Mouse (Mus musculus) hindbrain, postnatal 0 days (tissue): ENCODE measurements around the gene Pms2. TPM values are rescaled to one million over a fixed set of nuclear protein-coding genes. Genes with fewer than 3 reads are reported as not detected.

ENCODE experiments used
- ATAC-seq: fragments of 200-750 bp; cut with Nextera tagmentation; 2 replicates; pipeline ENCODE4 v1.8.0; 2017; ENCODE audit warnings: mild to moderate bottlenecking, moderate TSS enrichment, moderate library complexity
- DNase-seq: peaks from one replicate; pipeline ENCODE4 v3.0.0-alpha.2; 2015; ENCODE audit warnings: low spot score
- H3K27ac ChIP-seq: fragments of 300-500 bp; sonication (generic); 2 replicates; pipeline ENCODE4 v1.5.1; 2014; ENCODE audit warnings: mild to moderate bottlenecking
- H3K27me3 ChIP-seq: fragments of 300-500 bp; sonication (generic); 2 replicates; pipeline ENCODE4 v1.6.1; 2014; ENCODE audit warnings: low read length, mixed read lengths; ENCODE audit not compliant: insufficient read depth
- H3K36me3 ChIP-seq: fragments of 300-500 bp; sonication (generic); 2 replicates; pipeline ENCODE4 v1.6.1; 2014; ENCODE audit warnings: low read length, mixed read lengths; ENCODE audit not compliant: insufficient read depth
- H3K4me1 ChIP-seq: fragments of 300-500 bp; sonication (generic); 2 replicates; pipeline ENCODE4 v1.6.1; 2014; ENCODE audit warnings: antibody characterized with exemption, low read length, mixed read lengths; ENCODE audit not compliant: insufficient read depth
- H3K4me2 ChIP-seq: fragments of 300-500 bp; sonication (generic); 2 replicates; pipeline ENCODE4 v1.6.1; 2014; ENCODE audit warnings: low read depth, mild to moderate bottlenecking, low read length, moderate library complexity, mixed read lengths
- H3K4me3 ChIP-seq: fragments of 300-500 bp; sonication (generic); 2 replicates; pipeline ENCODE4 v1.5.1; 2014; ENCODE audit warnings: low read length
- H3K9ac ChIP-seq: fragments of 300-500 bp; sonication (generic); replicated peaks from 2 replicates; pipeline ENCODE4 v1.6.1; 2014; ENCODE audit warnings: mild to moderate bottlenecking, low read length, moderate library complexity, mixed read lengths
- H3K9me3 ChIP-seq: fragments of 300-500 bp; sonication (generic); 2 replicates; pipeline ENCODE4 v1.6.1; 2016; ENCODE audit warnings: low read length, mixed read lengths
- CTCF ChIP-seq: IDR thresholded peaks from 2 replicates; pipeline ENCODE4 v1.5.1; 2016; ENCODE audit warnings: antibody characterized with exemption, control low read depth, low read depth
- WGBS: fragments of 180-500 bp; shearing (Covaris S2); extraction: QIAGEN DNeasy Blood & Tissue Kit; methylation state at CpG from one replicate; pipeline ENCODE4 v1.1.7; 2014; 5-methylcytosine and 5-hydroxymethylcytosine counted together
- polyA plus RNA-seq: library from polyadenylated mRNA; unstranded; fragments of >200 nt; fragmentation: Nextera tagmentation; extraction: Ambion mirVana; gene quantifications from 2 replicates; pipeline ENCODE4 v1.2.1, GENCODE M21; 2015
- total RNA-seq: library from RNA; depleted of rRNA; stranded (reverse); fragments of >200 nt; gene quantifications from 2 replicates; pipeline ENCODE4 v1.2.3, GENCODE M21; 2014

Pms2 gene
- total and polyA plus RNA-seq, 2 experiments from 2014 or later, result 22.8 to 23.7 TPM

DNA sequence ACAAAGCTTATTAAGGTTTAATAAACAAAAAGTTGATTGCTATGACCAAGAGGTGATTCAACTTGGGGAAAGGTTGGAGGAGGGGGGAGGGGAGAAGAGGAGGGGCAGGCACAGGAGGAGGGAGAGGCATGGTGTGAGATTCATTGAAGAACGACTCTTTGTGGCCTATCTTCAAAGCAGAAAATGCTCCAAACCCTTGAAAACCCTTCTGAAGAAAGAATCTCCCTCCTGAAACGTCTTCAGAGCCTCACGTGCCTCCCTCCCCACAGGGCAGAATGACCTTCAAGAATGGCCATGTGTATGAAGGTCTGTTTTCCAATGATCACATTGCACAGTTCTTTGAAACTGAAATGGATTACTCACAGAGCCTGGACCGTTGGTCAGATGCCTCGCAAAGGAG, 40.3 kb downstream of the Pms2 start:
- WGBS, result 40% methylated on average over 5 of the region's 5 CpGs
- ATAC-seq, result no peak

GRCm38 (mm10) chr5:143957101-143957500, 47.3 kb downstream of the Pms2 start:
- no peak overlapping the region for H3K9ac ChIP-seq
- TF ChIP-seq CTCF, result no peak
- no peak overlapping the region for H3K4me2 ChIP-seq
- peaks cover 9% of the 10 kb centered on the region; the same call in 1 of the 2 replicates for H3K36me3 ChIP-seq
- 92% methylated on average over 6 of the region's 6 CpGs for WGBS
- no peaks in the 10 kb centered on the region for H3K9me3 ChIP-seq
- no peak overlapping the region for H3K4me3 ChIP-seq
- ATAC-seq, result no peak
- H3K27me3 ChIP-seq, result no peaks in the 10 kb centered on the region
- DNase-seq, result no peak
- H3K27ac ChIP-seq, result no peak overlapping the region
- H3K4me1 ChIP-seq, result no peaks in the 10 kb centered on the region

More for the DNA sequence above, 40.3 kb downstream of the Pms2 start:
- H3K4me1 ChIP-seq, result no peaks in the 10 kb centered on the region
- H3K9ac ChIP-seq, result no peak overlapping the region
- no peak overlapping the region for H3K4me3 ChIP-seq
- no peaks in the 10 kb centered on the region for H3K27me3 ChIP-seq
- no peak for DNase-seq
- no peak for TF ChIP-seq CTCF
- no peak overlapping the region for H3K27ac ChIP-seq
- no peak overlapping the region for H3K4me2 ChIP-seq
- H3K36me3 ChIP-seq, result no peaks in the 10 kb centered on the region
- H3K9me3 ChIP-seq, result no peaks in the 10 kb centered on the region

DNA sequence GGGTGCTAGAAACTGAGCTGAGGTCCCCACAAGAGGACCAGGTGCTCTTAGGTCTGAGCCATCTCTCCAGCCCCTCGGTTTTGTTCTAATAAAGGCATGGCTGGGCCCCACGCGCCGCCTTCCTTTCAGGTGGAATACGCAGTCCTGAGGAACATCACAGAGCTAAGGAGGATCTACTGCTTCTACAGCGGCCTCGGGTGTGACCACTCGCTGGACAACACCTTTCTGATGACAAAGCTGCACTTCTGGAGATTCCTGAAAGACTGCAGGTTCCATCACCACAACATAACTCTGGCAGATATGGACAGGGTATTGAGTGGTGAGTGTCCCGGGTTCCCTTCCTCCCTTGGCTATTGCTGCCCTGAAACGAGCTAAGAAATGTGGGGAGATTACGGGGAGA, 49.8 kb downstream of the Pms2 start:
- DNase-seq (no peak), ATAC-seq (no peak)
- WGBS, result 91% methylated on average over 11 of the region's 11 CpGs
- no peak overlapping the region for H3K4me2 ChIP-seq
- TF ChIP-seq CTCF, result no peak
- no peak overlapping the region for H3K27ac ChIP-seq
- peaks cover 9% of the 10 kb centered on the region; the same call in 1 of the 2 replicates for H3K36me3 ChIP-seq
- no peaks in the 10 kb centered on the region for H3K4me1 ChIP-seq
- H3K9ac ChIP-seq, result no peak overlapping the region
- no peak overlapping the region for H3K4me3 ChIP-seq
- H3K27me3 ChIP-seq, result no peaks in the 10 kb centered on the region
- H3K9me3 ChIP-seq, result no peaks in the 10 kb centered on the region

DNA sequence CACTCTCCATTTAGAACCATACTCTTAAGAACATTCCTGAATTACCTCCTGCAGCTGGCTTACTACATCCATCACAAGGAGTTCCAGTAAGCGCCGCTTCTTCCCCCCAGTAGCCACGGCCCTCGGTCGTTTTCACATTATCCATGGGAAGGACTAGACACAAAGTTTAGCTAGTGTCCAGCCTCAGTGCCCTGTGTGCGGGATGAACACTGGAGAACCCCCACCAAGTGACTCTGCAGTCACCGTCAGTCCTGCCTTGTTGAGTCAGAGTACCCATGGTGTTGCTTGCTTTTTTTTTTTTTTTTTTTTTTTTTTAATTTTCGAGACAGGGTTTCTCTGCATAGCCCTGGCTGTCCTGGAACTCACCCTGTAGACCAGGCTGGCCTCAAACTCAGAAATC, 51.4 kb downstream of the Pms2 start:
- peaks cover 9% of the 10 kb centered on the region; the same call in 1 of the 2 replicates for H3K36me3 ChIP-seq
- H3K9ac ChIP-seq, result no peak overlapping the region
- no peak for DNase-seq
- 87% methylated on average over 7 of the region's 8 CpGs for WGBS
- no peak for ATAC-seq
- H3K4me3 ChIP-seq, result no peak overlapping the region
- H3K9me3 ChIP-seq, result no peaks in the 10 kb centered on the region
- no peak overlapping the region for H3K27ac ChIP-seq
- H3K4me2 ChIP-seq, result no peak overlapping the region
- no peak for TF ChIP-seq CTCF
- no peaks in the 10 kb centered on the region for H3K4me1 ChIP-seq
- no peaks in the 10 kb centered on the region for H3K27me3 ChIP-seq

DNA sequence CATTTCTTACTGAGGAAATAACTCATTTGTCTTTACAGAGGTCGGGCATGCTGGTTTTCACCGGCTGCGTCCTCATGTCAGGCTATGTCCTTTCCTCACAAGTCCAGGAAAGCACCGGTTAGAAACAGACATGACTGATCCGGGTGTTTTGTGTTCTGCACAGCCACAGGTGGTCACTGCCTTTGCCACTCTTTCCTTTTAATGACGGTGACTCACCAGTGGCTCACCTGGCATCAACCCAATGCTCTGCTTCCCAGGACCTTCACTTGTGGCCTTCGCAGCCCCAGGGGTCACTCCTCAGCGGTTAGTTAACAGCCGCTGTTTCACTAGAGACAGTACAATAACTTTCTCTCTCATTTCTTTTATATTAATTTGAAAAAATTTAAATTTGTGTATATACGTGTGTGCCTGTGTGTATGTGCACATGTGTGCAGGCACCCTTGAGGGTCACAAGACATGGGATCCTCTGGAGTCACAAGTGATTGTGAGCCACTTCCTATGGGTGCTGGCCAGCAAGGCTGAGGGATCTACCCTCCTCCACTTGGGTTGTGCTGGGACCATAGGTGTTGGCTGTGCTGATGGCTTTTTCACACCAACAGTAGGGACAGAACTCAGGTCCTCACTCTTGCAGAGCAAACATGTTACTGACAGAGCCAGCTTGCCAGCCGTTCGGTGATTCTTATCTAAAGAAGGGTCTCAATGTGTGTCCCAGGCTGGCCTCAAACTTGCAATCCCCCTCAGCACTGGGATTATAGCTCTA, 56.0 kb downstream of the Pms2 start:
- no peak for TF ChIP-seq CTCF
- H3K4me3 ChIP-seq, result no peak overlapping the region
- H3K9ac ChIP-seq, result no peak overlapping the region
- no peak overlapping the region for H3K27ac ChIP-seq
- ATAC-seq (no peak), DNase-seq (no peak)
- no peaks in the 10 kb centered on the region for H3K27me3 ChIP-seq
- H3K4me1 ChIP-seq, result no peaks in the 10 kb centered on the region
- H3K4me2 ChIP-seq, result no peak overlapping the region
- H3K9me3 ChIP-seq, result no peaks in the 10 kb centered on the region
- H3K36me3 ChIP-seq, result no peaks in the 10 kb centered on the region
- 86% methylated on average over 12 of the region's 12 CpGs for WGBS

DNA sequence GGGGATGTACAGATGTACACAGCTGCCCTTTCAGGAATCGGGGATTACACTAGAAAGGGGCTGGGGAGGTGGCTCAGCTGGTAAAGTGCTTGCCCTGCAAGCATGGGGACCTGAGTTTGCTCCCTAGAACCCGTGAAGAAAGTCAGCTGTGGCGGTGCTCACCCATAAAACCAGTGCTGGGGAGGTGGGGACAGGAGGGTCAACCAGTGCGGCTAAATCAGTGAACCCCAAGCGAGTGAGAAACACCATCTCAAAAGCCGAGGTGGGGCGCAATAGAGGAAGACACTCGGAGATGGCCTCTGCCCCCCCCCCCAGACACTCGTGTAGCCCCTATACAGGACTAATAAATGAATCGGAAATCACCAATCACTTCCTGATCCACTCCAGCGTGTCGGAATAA, 56.9 kb downstream of the Pms2 start:
- Histone ChIP-seq H3K4me3 (no peak overlapping the region), H3K9me3 (no peaks in the 10 kb centered on the region), H3K9ac (no peak overlapping the region), H3K4me1 (no peaks in the 10 kb centered on the region), H3K27ac (no peak overlapping the region), H3K36me3 (no peaks in the 10 kb centered on the region), H3K27me3 (no peaks in the 10 kb centered on the region), H3K4me2 (no peak overlapping the region)
- TF ChIP-seq CTCF, result no peak
- ATAC-seq, result no peak
- 91% methylated on average over 12 of the region's 12 CpGs for WGBS
- no peak for DNase-seq

DNA sequence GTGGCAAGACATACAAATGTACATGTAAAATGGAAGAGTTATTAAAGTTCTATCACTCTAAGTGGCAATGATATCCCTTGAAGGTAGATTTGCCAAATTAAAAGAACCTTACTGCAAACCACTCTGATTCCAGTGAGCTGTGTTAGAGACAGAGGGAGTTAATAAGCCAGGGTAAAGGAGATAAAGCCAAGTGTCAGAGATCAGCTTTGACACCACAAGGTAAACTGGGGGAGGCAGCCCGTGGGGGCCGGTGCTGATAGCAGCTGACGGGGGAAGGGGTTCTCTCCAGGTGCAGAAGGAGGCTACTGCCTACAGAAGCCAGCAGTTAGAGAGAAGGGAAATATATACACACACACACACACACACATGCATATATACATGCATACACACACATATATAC, 62.9 kb downstream of the Pms2 start:
- ATAC-seq (no peak), DNase-seq (no peak)
- no peak for TF ChIP-seq CTCF
- no peak overlapping the region for H3K4me3 ChIP-seq
- H3K36me3 ChIP-seq, result no peaks in the 10 kb centered on the region
- H3K27ac ChIP-seq, result no peak overlapping the region
- H3K9me3 ChIP-seq, result no peaks in the 10 kb centered on the region
- H3K27me3 ChIP-seq, result no peaks in the 10 kb centered on the region
- WGBS, result 83% methylated on average over 3 of the region's 3 CpGs
- H3K9ac ChIP-seq, result no peak overlapping the region
- H3K4me2 ChIP-seq, result no peak overlapping the region
- H3K4me1 ChIP-seq, result no peaks in the 10 kb centered on the region
